Comparison of ENCODE assay signal across 22 mouse cellular contexts in genomic region chr16:22116058-22116457, GRCm38 (mm10). TPM values are rescaled to one million over a fixed set of nuclear protein-coding genes. Genes with fewer than 3 reads are reported as not detected.
DNase-seq lines count a peak whose midpoint lies in the region; ATAC-seq and TF ChIP-seq lines count a peak whose summit lies in the region.
"Had no signal": no experiment of that assay in that cellular context is flagged by ENCODE, and none has a peak within 500 bp of the region (broad histone marks: within the 10 kb centered on the region; RNA-seq: fewer than 3 reads in every experiment).

No protein-coding gene starts in this region.

- H3K27me3 ChIP-seq in heart, postnatal 0 days (ENCODE audit: control insufficient read depth, insufficient read depth, low read length), result no peaks in the 10 kb centered on the region
- H3K27me3 ChIP-seq in splenic B cell, adult 2 months (ENCODE audit: control insufficient read depth, insufficient read depth, low read length, poor library complexity, severe bottlenecking), result no peaks in the 10 kb centered on the region
- H3K27me3 ChIP-seq in kidney, embryonic 16.5 days (ENCODE audit: insufficient read depth, low read length), result no peaks in the 10 kb centered on the region
- no peaks in the 10 kb centered on the region for H3K27me3 ChIP-seq in hindbrain, embryonic 14.5 days (ENCODE audit: control insufficient read depth, insufficient read depth, low read length)
- H3K27me3 ChIP-seq: embryonic facial prominence, embryonic 15.5 days; forebrain, embryonic 12.5 days; heart, embryonic 13.5 days; hindbrain, embryonic 15.5 days had no signal

- DNase-seq in heart, postnatal 0 days (ENCODE audit: low spot score), result no peak
- DNase-seq in heart, postnatal 10 days, result no peak
- peak; percentile 25 for DNase-seq in ZHBTc4 (ENCODE audit: low read depth, low spot score)
- peak; percentile 44 for DNase-seq in splenic B cell, adult 2 months (ENCODE audit: low read depth, low spot score)
- DNase-seq in adrenal gland, postnatal 14 days, result no peak
- DNase-seq in hindbrain, embryonic 14.5 days (ENCODE audit: low spot score), result no peak
- DNase-seq: adrenal gland, adult 8-10 months; cerebellum, adult 11-12 months; cerebellum, adult 9-10 months; cerebellum, postnatal 25 days; heart, adult 11 months; kidney, adult 2 months had no signal

- H3K36me3 ChIP-seq in heart, postnatal 0 days (replicated peaks; ENCODE audit: control insufficient read depth, insufficient read depth, low read length), result no peaks in the 10 kb centered on the region
- H3K36me3 ChIP-seq in splenic B cell, adult 2 months (ENCODE audit: control insufficient read depth, insufficient read depth, low read length, poor library complexity, severe bottlenecking), result no peaks in the 10 kb centered on the region
- peaks cover 4% of the 10 kb centered on the region for H3K36me3 ChIP-seq in kidney, embryonic 16.5 days (ENCODE audit: insufficient read depth, low read length)
- no peaks in the 10 kb centered on the region for H3K36me3 ChIP-seq in hindbrain, embryonic 14.5 days (replicated peaks; ENCODE audit: control insufficient read depth, insufficient read depth)
- H3K36me3 ChIP-seq: G1E; hindbrain, embryonic 15.5 days had no signal

- intact Hi-C loops in heart, postnatal 10 days (cut with DNase I), result no loop called here

- ATAC-seq in heart, postnatal 0 days (ENCODE audit: insufficient read depth, low read depth), result no peak
- peak; percentile 64 to 73 for ATAC-seq in hematopoietic stem cell, adult 5-6 weeks (replicated peaks in 1 of 2; ENCODE audit: insufficient read depth in 1 of 2, low FRiP score in 2 of 2, low TSS enrichment in 1 of 2, low read depth in 1 of 2, poor library complexity in 2 of 2, severe bottlenecking in 2 of 2)
- ATAC-seq in kidney, embryonic 16.5 days (ENCODE audit: low FRiP score, low TSS enrichment), result no peak
- no peak for ATAC-seq in hindbrain, embryonic 14.5 days (ENCODE audit: low FRiP score)
- ATAC-seq: forebrain, embryonic 16.5 days; intestine, embryonic 16.5 days had no signal

- TF ChIP-seq CTCF in heart, postnatal 0 days (IDR thresholded peaks at IDR 0.05; ENCODE audit: low read depth), result no peak

- peaks cover 27% of the 10 kb centered on the region for H3K4me1 ChIP-seq in heart, postnatal 0 days (ENCODE audit: control insufficient read depth, insufficient read depth)
- H3K4me1 ChIP-seq in kidney, embryonic 16.5 days (ENCODE audit: insufficient read depth, low read length), result peaks cover 11% of the 10 kb centered on the region; the same call in 1 of the 2 replicates
- H3K4me1 ChIP-seq in hindbrain, embryonic 14.5 days (replicated peaks; ENCODE audit: control insufficient read depth, insufficient read depth, low read length), result no peaks in the 10 kb centered on the region
- H3K4me1 ChIP-seq: embryonic facial prominence, embryonic 15.5 days; hindbrain, embryonic 10.5 days; hindbrain, embryonic 15.5 days had no signal

- peak overlapping the region; percentile 71; the same call in 1 of the 2 replicates for H3K27ac ChIP-seq in heart, postnatal 0 days (ENCODE audit: low read depth)
- no peak overlapping the region for H3K27ac ChIP-seq in kidney, embryonic 16.5 days (ENCODE audit: low read length)
- no peak overlapping the region for H3K27ac ChIP-seq in hindbrain, embryonic 14.5 days
- H3K27ac ChIP-seq: embryonic facial prominence, embryonic 15.5 days; forebrain, embryonic 12.5 days; hindbrain, embryonic 10.5 days; hindbrain, embryonic 15.5 days had no signal

- H3K4me3 ChIP-seq in heart, postnatal 0 days (ENCODE audit: low read depth, low read length), result no peak overlapping the region
- H3K4me3 ChIP-seq in kidney, embryonic 16.5 days (ENCODE audit: low read length), result no peak overlapping the region
- H3K4me3 ChIP-seq in hindbrain, embryonic 14.5 days (replicated peaks; ENCODE audit: low read length), result no peak overlapping the region
- H3K4me3 ChIP-seq: embryonic facial prominence, embryonic 15.5 days; forebrain, embryonic 12.5 days; heart, embryonic 13.5 days; hindbrain, embryonic 10.5 days; hindbrain, embryonic 15.5 days had no signal

- WGBS in heart, postnatal 0 days, result 80% methylated on average over 6 of the region's 6 CpGs
- 48% methylated on average over 6 of the region's 6 CpGs for WGBS in kidney, embryonic 16.5 days
- WGBS in hindbrain, embryonic 14.5 days, result 89% methylated on average over 6 of the region's 6 CpGs

- H3K9me3 ChIP-seq in heart, postnatal 0 days (replicated peaks; ENCODE audit: control insufficient read depth, low read length), result no peaks in the 10 kb centered on the region
- H3K9me3 ChIP-seq in kidney, embryonic 16.5 days (ENCODE audit: low read length), result no peaks in the 10 kb centered on the region
- H3K9me3 ChIP-seq in hindbrain, embryonic 14.5 days (ENCODE audit: control insufficient read depth, low read length), result no peaks in the 10 kb centered on the region
- H3K9me3 ChIP-seq: embryonic facial prominence, embryonic 15.5 days; forebrain, embryonic 12.5 days; G1E; heart, embryonic 13.5 days; hindbrain, embryonic 10.5 days; hindbrain, embryonic 15.5 days had no signal

- TF ChIP-seq EP300 in heart, postnatal 0 days (IDR thresholded peaks at IDR 0.05; ENCODE audit: low read depth), result no peak

- no peak overlapping the region for H3K9ac ChIP-seq in heart, postnatal 0 days (replicated peaks; ENCODE audit: low read depth, low read length)
- H3K9ac ChIP-seq in kidney, embryonic 16.5 days (replicated peaks; ENCODE audit: low read length), result no peak overlapping the region
- no peak overlapping the region for H3K9ac ChIP-seq in hindbrain, embryonic 14.5 days
- H3K9ac ChIP-seq: embryonic facial prominence, embryonic 15.5 days; forebrain, embryonic 12.5 days; heart, embryonic 13.5 days; hindbrain, embryonic 15.5 days had no signal

- H3K4me2 ChIP-seq in heart, postnatal 0 days (ENCODE audit: low read depth, low read length), result no peak overlapping the region
- H3K4me2 ChIP-seq in kidney, embryonic 16.5 days (replicated peaks; ENCODE audit: low read depth, low read length), result no peak overlapping the region
- H3K4me2 ChIP-seq in hindbrain, embryonic 14.5 days (replicated peaks), result no peak overlapping the region
- H3K4me2 ChIP-seq: embryonic facial prominence, embryonic 15.5 days; forebrain, embryonic 12.5 days; heart, embryonic 13.5 days; hindbrain, embryonic 15.5 days had no signal

RNA-seq across cellular contexts. Expression of gene Igf2bp2, which starts 47.0 kb away (rescaled TPM):
- 26.3 and 48.1 TPM in 2 replicates for total RNA-seq in heart, postnatal 0 days (2014; rRNA removed; ENCODE audit: low replicate concordance)
- polyA plus RNA-seq in heart, postnatal 0 days (2015; fragmentation: Nextera tagmentation; extraction: Ambion mirVana), result 12.9 and 14.1 TPM in 2 replicates
- 10 to 100 TPM; 11.6 to 20.0 TPM for total RNA-seq in heart, postnatal 10 days (2021)
- total RNA-seq in hematopoietic stem cell, adult 5-6 weeks (2017), result 1.8 and 2.8 TPM in 2 replicates
- 84.5 and 98.6 TPM in 2 replicates for polyA plus RNA-seq in kidney, embryonic 16.5 days (2015; fragmentation: Nextera tagmentation; extraction: Ambion mirVana)
- total RNA-seq in adrenal gland, postnatal 14 days (2021), result 12.8 and 20.4 TPM in 2 replicates
- polyA plus RNA-seq in hindbrain, embryonic 14.5 days (2014; fragmentation: Nextera tagmentation; extraction: Ambion mirVana), result 19.4 and 21.6 TPM in 2 replicates

Comparison
In these comparisons a context has a peak if more than half of its experiments do, and no peak if none do; other contexts are left out.
1. ATAC-seq: peak in hematopoietic stem cell, adult 5-6 weeks (2 of 2); none in heart, postnatal 0 days (single experiment), kidney, embryonic 16.5 days (single experiment) and hindbrain, embryonic 14.5 days (single experiment).
2. DNase-seq: peak in ZHBTc4 (single experiment) and splenic B cell, adult 2 months (single experiment); none in heart, postnatal 0 days (single experiment), heart, postnatal 10 days (0 of 2), adrenal gland, postnatal 14 days (single experiment) and hindbrain, embryonic 14.5 days (single experiment).